Mouse (Mus musculus): ENCODE results near the gene Rnase9.
A peak's percentile ranks its signal among the peaks of the same experiment; 100 is the strongest.
"Not testable (repeated sequence)": the region's sequence is repeated elsewhere in the genome, so short reads cannot be mapped to it uniquely, and the experiment has no call there.

Gene Rnase9

GRCm38 (mm10) chr14:51050063-51050462, 8.4 kb upstream of the Rnase9 start, which contains the start of gene Rnase11:
Gene Rnase11, minus strand, starts transcription at chr14:51050163.
- no peak for DNase-seq (ENCODE audit: low spot score)

GRCm38 (mm10) chr14:51047846-51048245, 6.2 kb upstream of the Rnase9 start:
- DNase-seq (ENCODE audit: low spot score) = no peak

- no peak for DNase-seq (ENCODE audit: low spot score)
Observed at GRCm38 (mm10) chr14:51036214-51036613, 5.5 kb downstream of the Rnase9 start.

GRCm38 (mm10) chr14:51035206-51035605, 6.5 kb downstream of the Rnase9 start:
- no peak for DNase-seq (ENCODE audit: low spot score)

GRCm38 (mm10) chr14:51027387-51028155, 14.1 kb downstream of the Rnase9 start:
- no peak for DNase-seq (ENCODE audit: low spot score)

- DNase-seq (ENCODE audit: low spot score) = peak; percentile 57
Observed at GRCm38 (mm10) chr14:51026391-51027133, 15.1 kb downstream of the Rnase9 start.

- no peak for DNase-seq (ENCODE audit: low spot score)
Observed at GRCm38 (mm10) chr14:51024820-51025219, 16.8 kb downstream of the Rnase9 start.

GRCm38 (mm10) chr14:51023457-51023856, 18.2 kb downstream of the Rnase9 start:
- DNase-seq (ENCODE audit: low spot score) = no peak

- DNase-seq (ENCODE audit: low spot score) = no peak
Observed at GRCm38 (mm10) chr14:51017256-51017655, 24.4 kb downstream of the Rnase9 start.

GRCm38 (mm10) chr14:51015780-51016179, 25.9 kb downstream of the Rnase9 start:
- DNase-seq (ENCODE audit: low spot score) = no peak

- DNase-seq (ENCODE audit: low spot score) = not testable (repeated sequence)
Observed at GRCm38 (mm10) chr14:51014724-51015123, 26.9 kb downstream of the Rnase9 start.

GRCm38 (mm10) chr14:51009572-51009971, 32.1 kb downstream of the Rnase9 start:
- DNase-seq (ENCODE audit: low spot score) = no peak

GRCm38 (mm10) chr14:51008781-51009180, 32.9 kb downstream of the Rnase9 start:
- DNase-seq (ENCODE audit: low spot score) = no peak

- DNase-seq (ENCODE audit: low spot score) = peak; percentile 14
Observed at GRCm38 (mm10) chr14:51007914-51008713, 33.6 kb downstream of the Rnase9 start.

- no peak for DNase-seq (ENCODE audit: low spot score)
Observed at GRCm38 (mm10) chr14:51007152-51007801, 34.4 kb downstream of the Rnase9 start, which contains the start of gene Rnase10. Gene Rnase10, plus strand, starts transcription at chr14:51007751.

GRCm38 (mm10) chr14:50997999-50998666, 43.5 kb downstream of the Rnase9 start:
- DNase-seq (ENCODE audit: low spot score) = no peak

GRCm38 (mm10) chr14:50997088-50997487, 44.6 kb downstream of the Rnase9 start:
- DNase-seq (ENCODE audit: low spot score) = no peak

GRCm38 (mm10) chr14:50991037-50991436, 50.6 kb downstream of the Rnase9 start:
- DNase-seq (ENCODE audit: low spot score) = no peak
